In genomic region chr9:43988981-43989860, GRCm38 (mm10) we compare ENCODE assay signal across 9 mouse cellular contexts. TPM values are rescaled to one million over a fixed set of nuclear protein-coding genes. Genes with fewer than 3 reads are reported as not detected.
DNase-seq lines count a peak whose midpoint lies in the region; ATAC-seq lines count a peak whose summit lies in the region.
"Had no signal": no experiment of that assay in that cellular context is flagged by ENCODE, and none has a peak within 500 bp of the region (broad histone marks: within the 10 kb centered on the region; RNA-seq: fewer than 3 reads in every experiment).

No protein-coding gene starts in this region.

- DNase-seq in adrenal gland, postnatal 10 days, result peak; percentile 73
- DNase-seq in adrenal gland, postnatal 4 days (ENCODE audit: low spot score in 2 of 2), result no peak
- peak; percentile 60 for DNase-seq in kidney, postnatal 10 days
- DNase-seq in kidney, adult 8-10 months, result no peak
- DNase-seq in ES-CJ7 (ENCODE audit: low read depth, low spot score), result peak; percentile 51
- DNase-seq in fibroblast of lung, adult 2 months (ENCODE audit: low read depth), result peak; percentile 65
- DNase-seq in cerebellum, adult 11-12 months, result no peak
- DNase-seq: spleen, adult 18-20 months had no signal

- ATAC-seq in monocyte, adult 5-6 weeks (replicated peaks; ENCODE audit: insufficient number of reproducible peaks, low FRiP score, low TSS enrichment, poor library complexity, severe bottlenecking), result no peak

RNA-seq across cellular contexts. Expression of gene Thy1, which starts 54.0 kb away (rescaled TPM):
- 10 to 100 TPM; 44.2 to 44.9 TPM for total RNA-seq in adrenal gland, postnatal 10 days (2021)
- 10 to 100 TPM; 44.1 to 46.3 TPM for total RNA-seq in adrenal gland, postnatal 4 days (2021)
- 14.7 to 67.2 TPM (median 34.3 TPM) in 3 replicates for total RNA-seq in monocyte, adult 5-6 weeks (2017)

Comparison
In these comparisons a context has a peak if more than half of its experiments do, and no peak if none do; other contexts are left out.
1. DNase-seq: peak in adrenal gland, postnatal 10 days (single experiment), kidney, postnatal 10 days (single experiment), ES-CJ7 (single experiment) and fibroblast of lung, adult 2 months (single experiment); none in adrenal gland, postnatal 4 days (0 of 2), kidney, adult 8-10 months (0 of 2) and cerebellum, adult 11-12 months (single experiment).